Mouse (Mus musculus) G1E (cell line): ENCODE measurements at regions not wholly inside any gene's neighbourhood (a gene's known extent, or its start where the extent isn't known, plus 50 kb on each side); places are given as distances from the start of the nearest gene placed in this dataset.

Source experiments
- ATAC-seq: 2 replicates; pipeline ENCODE4 v1.8.0; 2016; ENCODE audit warnings: mild to moderate bottlenecking; ENCODE audit not compliant: insufficient number of reproducible peaks, poor library complexity, low FRiP score, severe bottlenecking; ENCODE audit errors: extremely low read depth
- DNase-seq: peaks from one replicate; pipeline ENCODE4 v3.0.0; 2012; ENCODE audit warnings: low spot score
- H3K27me3 ChIP-seq: 2 replicates; pipeline ENCODE4 v1.6.1; 2012; ENCODE audit warnings: mild to moderate bottlenecking, low read length, inconsistent platforms; ENCODE audit not compliant: insufficient read depth
- H3K36me3 ChIP-seq: replicated peaks from 2 replicates; pipeline ENCODE3; 2012; ENCODE audit warnings: mild to moderate bottlenecking, inconsistent platforms
- H3K4me1 ChIP-seq: 2 replicates; pipeline ENCODE4 v1.6.1; 2012; ENCODE audit warnings: low read depth, low read length, inconsistent platforms, mixed read lengths; ENCODE audit not compliant: insufficient read depth
- H3K4me3 ChIP-seq: 2 replicates; pipeline ENCODE4 v1.5.1; 2012; ENCODE audit warnings: low read depth, mild to moderate bottlenecking, inconsistent platforms, low read length, moderate library complexity, mixed read lengths
- H3K9me3 ChIP-seq: replicated peaks from 2 replicates; pipeline ENCODE4 v1.6.1; 2012; ENCODE audit warnings: inconsistent platforms
- CTCF ChIP-seq: IDR thresholded peaks from 2 replicates; pipeline ENCODE4 v1.5.1; 2012; ENCODE audit warnings: low read depth, low read length, inconsistent platforms, mixed read lengths
- GATA1 ChIP-seq: IDR thresholded peaks from 2 replicates; pipeline ENCODE4 v1.6.1; 2012; ENCODE audit warnings: borderline replicate concordance, low read length, inconsistent platforms, mixed read lengths
- GATA2 ChIP-seq: IDR thresholded peaks from 2 replicates; pipeline ENCODE4 v1.6.1; 2012; ENCODE audit warnings: low read depth, low read length, inconsistent platforms, borderline replicate concordance
- POLR2AphosphoS5 ChIP-seq: IDR thresholded peaks from 2 replicates; pipeline ENCODE4 v1.6.1; 2012; ENCODE audit warnings: low read depth, low read length, inconsistent platforms; ENCODE audit not compliant: insufficient replicate concordance
- TAL1 ChIP-seq: conservative IDR thresholded peaks from 2 replicates; pipeline ENCODE4 v1.6.1; 2012; ENCODE audit warnings: low read depth, low read length, inconsistent platforms, mixed read lengths

DNA sequence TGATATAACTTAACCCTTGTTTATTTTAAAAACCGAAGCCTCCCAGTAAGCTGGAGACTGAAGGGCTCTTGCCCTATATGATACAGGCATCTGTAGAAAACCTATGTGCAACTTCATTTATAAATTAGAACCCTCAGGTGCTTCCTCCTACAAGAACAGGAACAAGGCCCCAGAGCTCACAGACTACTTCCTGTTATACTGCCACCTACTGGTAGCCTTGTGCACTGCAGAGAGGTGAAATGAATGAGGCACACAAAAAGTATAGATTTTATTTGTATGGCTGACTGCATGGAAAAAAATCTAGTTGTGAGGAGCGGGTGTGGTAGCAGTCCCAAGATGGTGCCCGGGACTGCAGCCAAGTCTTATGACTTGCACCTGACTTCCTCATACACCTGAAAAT, 203.5 kb downstream of the Ahr start:
- H3K4me1 ChIP-seq, result no peaks in the 10 kb centered on the region
- DNase-seq (no peak), ATAC-seq (peak; percentile 34)
- no peak overlapping the region for H3K4me3 ChIP-seq
- no peaks in the 10 kb centered on the region for H3K27me3 ChIP-seq
- no peak for TF ChIP-seq GATA2
- TF ChIP-seq CTCF, result peak; percentile 43
- no peak for TF ChIP-seq POLR2AphosphoS5
- 0 out of 2 replicates have a peak, but pooled peaks cover 5% of the 10 kb centered on the region for H3K9me3 ChIP-seq
- no peaks in the 10 kb centered on the region for H3K36me3 ChIP-seq

DNA sequence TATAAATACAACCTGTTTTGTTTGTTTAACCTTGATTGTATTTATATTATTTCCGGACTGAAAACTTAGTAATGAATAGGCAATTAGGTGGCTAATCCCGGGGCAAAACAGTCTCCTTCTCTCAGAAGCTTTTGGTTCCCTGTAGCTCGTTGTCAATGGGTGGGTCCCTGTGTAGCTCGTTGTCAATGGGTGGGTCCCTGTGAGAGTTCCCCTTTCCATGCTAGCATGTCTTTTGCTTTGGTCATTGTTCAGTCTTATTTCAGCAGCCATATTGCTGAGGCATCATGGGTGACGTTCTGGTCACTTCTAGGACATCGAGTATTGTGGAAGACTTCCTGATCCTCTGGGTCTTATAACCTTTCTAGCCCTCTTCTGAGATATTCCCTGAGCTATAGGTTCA, 205.1 kb downstream of the Ahr start:
- ATAC-seq (no peak), DNase-seq (no peak)
- no peak overlapping the region for H3K4me3 ChIP-seq
- no peaks in the 10 kb centered on the region for H3K27me3 ChIP-seq
- H3K4me1 ChIP-seq, result no peaks in the 10 kb centered on the region
- H3K36me3 ChIP-seq, result no peaks in the 10 kb centered on the region
- TF ChIP-seq GATA2 (no peak), CTCF (no peak), POLR2AphosphoS5 (no peak), TAL1 (no peak), GATA1 (no peak)
- H3K9me3 ChIP-seq, result peaks cover 11% of the 10 kb centered on the region

DNA sequence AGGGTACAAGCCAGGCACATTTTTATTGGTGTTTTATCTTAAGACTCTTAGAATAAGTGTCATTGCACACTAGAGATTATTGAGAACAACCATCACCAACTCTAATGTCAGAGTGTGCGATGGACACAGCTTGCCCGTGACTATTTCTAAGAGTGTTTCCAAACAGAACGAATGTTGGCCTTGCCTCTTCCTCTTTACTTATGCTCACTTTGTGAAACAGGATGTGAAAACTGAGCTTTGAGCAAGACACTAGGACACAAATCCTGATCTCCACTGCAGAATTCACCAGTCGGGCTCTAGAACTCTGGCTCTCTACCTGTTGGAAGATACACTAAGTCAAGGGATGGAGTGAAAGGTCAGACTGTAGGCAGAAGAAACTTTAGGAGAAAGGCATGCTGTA, 215.3 kb downstream of the Ahr start:
- peaks cover 9% of the 10 kb centered on the region for H3K9me3 ChIP-seq
- H3K27me3 ChIP-seq, result no peaks in the 10 kb centered on the region
- ATAC-seq (no peak), DNase-seq (no peak)
- H3K4me3 ChIP-seq, result no peak overlapping the region
- H3K36me3 ChIP-seq, result no peaks in the 10 kb centered on the region
- no peaks in the 10 kb centered on the region for H3K4me1 ChIP-seq
- TF ChIP-seq GATA2, result no peak
- TF ChIP-seq TAL1, result no peak
- no peak for TF ChIP-seq GATA1
- no peak for TF ChIP-seq CTCF
- TF ChIP-seq POLR2AphosphoS5, result no peak

DNA sequence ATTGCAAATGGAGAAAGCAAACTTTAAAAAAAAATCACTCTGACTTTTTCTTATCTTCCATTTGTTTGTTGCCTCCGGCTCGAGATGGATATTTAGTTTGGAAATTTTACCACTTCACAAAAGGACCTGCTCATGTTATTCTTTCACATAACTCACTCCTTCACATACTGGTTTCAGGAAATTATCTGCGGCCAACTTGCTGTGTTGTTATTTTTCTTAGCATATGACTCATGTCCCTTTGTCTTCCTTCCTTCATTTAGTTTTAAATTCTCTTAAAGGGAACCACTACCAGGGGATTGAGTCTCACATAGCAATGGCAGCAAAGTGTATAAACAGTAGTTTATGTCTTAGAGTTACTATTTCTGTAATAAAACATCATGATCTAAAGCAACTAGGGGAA, 217.8 kb downstream of the Ahr start:
- ATAC-seq (no peak), DNase-seq (no peak)
- Histone ChIP-seq H3K36me3 (no peaks in the 10 kb centered on the region), H3K27me3 (no peaks in the 10 kb centered on the region), H3K4me3 (no peak overlapping the region), H3K9me3 (peaks cover 9% of the 10 kb centered on the region), H3K4me1 (no peaks in the 10 kb centered on the region)
- TF ChIP-seq GATA1 (no peak), CTCF (no peak), GATA2 (no peak), TAL1 (no peak), POLR2AphosphoS5 (no peak)

DNA sequence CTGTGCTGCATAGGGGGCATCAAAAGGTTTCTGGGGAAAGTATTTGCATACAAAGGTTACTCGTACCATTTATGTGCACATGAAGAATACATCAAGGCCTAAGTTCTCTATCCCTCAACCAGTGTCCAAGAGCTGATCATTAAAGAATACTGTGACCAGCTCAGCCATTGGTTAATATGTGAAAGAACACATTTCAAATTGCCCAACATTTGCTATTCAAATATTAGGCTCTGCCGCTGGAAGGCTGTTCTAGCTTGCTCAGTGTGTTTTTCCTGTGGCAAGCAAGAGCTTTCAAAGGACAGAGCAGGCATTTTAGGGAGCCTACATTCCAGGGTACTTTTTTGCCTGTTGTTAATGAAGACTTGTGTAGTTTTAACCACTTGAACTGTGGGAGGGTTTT, 220.8 kb downstream of the Ahr start:
- ATAC-seq, result no peak
- H3K4me3 ChIP-seq, result no peak overlapping the region

DNA sequence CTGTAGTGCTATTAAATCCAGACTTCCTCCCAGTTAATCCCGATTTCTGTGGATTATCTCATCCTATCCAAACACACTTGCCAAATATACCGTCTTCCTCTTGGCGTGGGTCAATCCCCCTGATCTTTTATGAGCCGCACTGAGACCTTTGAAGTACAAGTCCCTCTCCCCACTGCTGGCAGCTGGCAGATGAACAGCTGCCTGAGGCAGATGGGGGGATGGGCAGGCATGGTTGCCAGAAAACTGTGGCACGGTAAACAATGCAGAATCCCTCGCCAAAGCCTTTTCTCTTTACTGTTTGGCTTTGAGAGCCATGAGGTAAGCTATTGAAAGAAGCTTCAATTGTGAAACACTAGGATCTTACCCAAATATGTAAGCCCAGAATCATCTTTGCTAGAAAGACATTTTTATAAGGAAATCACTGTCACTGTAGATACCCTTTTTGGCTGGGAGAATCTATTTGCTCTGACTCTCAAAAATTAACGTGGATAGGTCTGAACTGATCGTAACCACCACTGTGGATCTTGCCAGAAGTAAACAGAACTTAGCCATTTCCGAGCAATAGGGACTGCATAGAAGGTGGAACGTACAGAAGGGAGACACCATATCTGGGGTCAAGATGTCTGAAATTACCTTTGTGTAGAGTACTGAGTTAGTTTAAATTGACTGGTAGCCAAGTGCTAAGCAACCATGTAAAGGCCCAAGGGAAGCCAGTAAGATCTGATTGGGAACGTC, 221.5 kb downstream of the Ahr start:
- DNase-seq (no peak), ATAC-seq (no peak)
- Histone ChIP-seq H3K9me3 (peaks cover 2% of the 10 kb centered on the region; the same call in 1 of the 2 replicates), H3K4me3 (no peak overlapping the region), H3K27me3 (no peaks in the 10 kb centered on the region), H3K36me3 (no peaks in the 10 kb centered on the region), H3K4me1 (no peaks in the 10 kb centered on the region)
- TF ChIP-seq CTCF, result no peak
- TF ChIP-seq POLR2AphosphoS5, result no peak
- TF ChIP-seq GATA2, result no peak
- TF ChIP-seq GATA1, result no peak
- TF ChIP-seq TAL1, result no peak

More for the DNA sequence above, 220.8 kb downstream of the Ahr start:
- Histone ChIP-seq H3K4me1 (no peaks in the 10 kb centered on the region), H3K36me3 (no peaks in the 10 kb centered on the region), H3K27me3 (no peaks in the 10 kb centered on the region), H3K9me3 (peaks cover 6% of the 10 kb centered on the region)
- no peak for DNase-seq
- TF ChIP-seq GATA2 (no peak), TAL1 (no peak), CTCF (no peak), POLR2AphosphoS5 (no peak), GATA1 (no peak)

DNA sequence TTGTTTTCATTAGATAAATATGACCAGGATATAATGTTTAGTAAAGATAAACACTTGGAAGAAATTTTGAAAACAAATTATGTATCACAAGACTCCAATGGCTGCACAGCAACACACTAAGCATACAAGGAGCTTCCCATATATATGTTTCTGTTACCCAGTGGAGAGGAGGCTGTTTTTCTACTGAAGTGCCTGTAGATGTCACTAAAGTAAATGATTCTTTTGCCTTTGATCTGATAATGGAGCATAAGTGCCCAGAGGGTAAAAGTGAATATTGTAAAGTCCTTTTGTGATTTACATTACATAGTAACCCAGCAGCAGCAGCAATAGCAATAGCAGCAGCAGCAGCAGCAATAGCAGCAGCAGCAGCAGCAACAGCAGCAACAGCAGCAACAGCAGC, 226.3 kb downstream of the Ahr start:
- Histone ChIP-seq H3K27me3 (no peaks in the 10 kb centered on the region), H3K4me1 (no peaks in the 10 kb centered on the region), H3K4me3 (no peak overlapping the region), H3K36me3 (no peaks in the 10 kb centered on the region), H3K9me3 (peaks cover 11% of the 10 kb centered on the region)
- DNase-seq (no peak), ATAC-seq (no peak)
- no peak for TF ChIP-seq GATA2
- TF ChIP-seq CTCF, result no peak
- no peak for TF ChIP-seq POLR2AphosphoS5
- TF ChIP-seq TAL1, result no peak
